Mouse (Mus musculus) liver, embryonic 14.5 days (tissue): ENCODE results near the gene Slc17a8.

Experiments
- CTCF ChIP-seq: IDR thresholded peaks from 2 replicates; pipeline ENCODE4 v1.5.1; 2016; ENCODE audit warnings: antibody characterized with exemption, low read depth, control low read depth
- EP300 ChIP-seq: IDR thresholded peaks from 2 replicates; pipeline ENCODE4 v1.6.1; 2016; ENCODE audit warnings: antibody characterized with exemption, low read depth

DNA sequence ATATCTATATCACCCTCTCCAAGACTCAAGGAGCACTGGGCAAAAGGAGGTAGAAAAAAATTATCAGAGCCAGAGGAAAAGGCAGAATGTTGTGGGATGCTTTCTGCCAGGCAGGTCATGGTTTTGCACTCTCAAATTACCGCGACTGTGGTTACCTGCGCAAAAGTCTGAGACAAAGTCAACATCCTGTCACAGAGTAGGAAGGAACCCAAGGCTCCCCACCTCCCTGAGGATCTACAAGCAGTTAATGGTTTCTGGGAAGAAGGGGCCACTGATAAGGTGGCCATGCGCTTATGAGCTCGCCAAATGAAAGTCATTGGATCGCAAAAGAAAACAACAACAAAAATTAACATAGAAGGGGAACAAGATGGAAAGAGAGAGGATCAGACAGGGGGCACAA, 48.1 kb downstream of the Slc17a8 start:
- TF ChIP-seq EP300 = no peak
- TF ChIP-seq CTCF = no peak
